In the genomic region with DNA sequence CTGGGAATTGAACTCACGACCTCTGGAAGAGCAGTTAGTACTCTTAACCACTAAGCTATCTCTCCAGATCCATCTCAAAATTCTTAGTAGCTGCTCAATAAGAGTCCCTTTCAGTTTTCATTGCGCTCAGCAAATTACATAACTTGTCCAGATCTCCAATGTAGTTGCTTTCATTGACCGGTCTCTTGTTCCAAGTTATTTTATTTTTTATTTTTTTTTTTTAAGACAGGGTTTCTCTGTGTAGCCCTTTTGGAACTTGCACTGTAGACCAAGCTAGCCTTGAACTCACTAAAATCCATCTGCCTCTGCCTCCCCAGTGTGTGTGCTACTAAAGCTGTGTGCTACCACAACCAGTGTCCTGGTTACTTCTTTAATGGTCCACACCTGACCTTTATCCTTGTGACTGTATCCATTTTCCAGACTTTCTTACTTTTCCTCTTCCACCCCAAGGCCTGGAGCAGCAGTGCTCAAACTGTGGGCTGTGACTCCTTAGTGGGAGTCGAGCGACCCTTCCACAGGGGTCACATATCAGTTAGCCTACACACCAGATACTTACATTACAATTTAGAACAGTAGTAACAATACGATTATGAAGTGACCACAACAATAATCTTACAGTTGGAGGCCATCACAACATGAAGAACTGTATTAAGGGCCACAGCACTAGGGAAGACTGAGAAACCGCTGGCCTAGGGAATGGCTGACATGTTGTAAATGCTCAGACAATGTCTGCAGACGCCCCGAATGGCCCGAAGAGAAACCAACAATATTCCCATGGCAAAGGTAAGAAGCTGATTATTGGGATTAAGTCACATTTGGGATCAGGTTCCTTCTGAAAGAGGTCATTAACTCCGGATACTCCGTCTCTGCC, we compare ENCODE assay signal across 13 mouse cellular contexts.
DNase-seq lines count a peak whose midpoint lies in the region; ATAC-seq and TF ChIP-seq lines count a peak whose summit lies in the region.
"Had no signal": no experiment of that assay in that cellular context is flagged by ENCODE, and none has a peak within 500 bp of the region (broad histone marks: within the 10 kb centered on the region; RNA-seq: fewer than 3 reads in every experiment).

No protein-coding gene starts in this region.

- peak overlapping the region; percentile 51 for H3K9ac ChIP-seq in forebrain, embryonic 14.5 days (ENCODE audit: low read length)
- H3K9ac ChIP-seq: lung, embryonic 15.5 days had no signal

- peaks cover 13% of the 10 kb centered on the region; the same call in 1 of the 2 replicates for H3K4me1 ChIP-seq in E14TG2a.4 (replicated peaks; ENCODE audit: low read depth, low read length)
- H3K4me1 ChIP-seq in forebrain, embryonic 14.5 days (ENCODE audit: control insufficient read depth, insufficient read depth, low read length): no peaks in the 10 kb centered on the region
- H3K4me1 ChIP-seq in midbrain, embryonic 10.5 days: peaks cover 17% of the 10 kb centered on the region
- H3K4me1 ChIP-seq: lung, embryonic 15.5 days; megakaryocyte, embryonic 14.5 days had no signal

- peaks cover 19% of the 10 kb centered on the region for H3K27me3 ChIP-seq in E14TG2a.4 (ENCODE audit: insufficient read depth, low read length)
- no peaks in the 10 kb centered on the region for H3K27me3 ChIP-seq in forebrain, embryonic 14.5 days (replicated peaks; ENCODE audit: control insufficient read depth, insufficient read depth, low read length)
- peaks cover 72% of the 10 kb centered on the region for H3K27me3 ChIP-seq in midbrain, embryonic 10.5 days (ENCODE audit: low read depth, poor library complexity, severe bottlenecking)
- H3K27me3 ChIP-seq: lung, embryonic 15.5 days had no signal

- no peaks in the 10 kb centered on the region for H3K36me3 ChIP-seq in E14TG2a.4 (ENCODE audit: insufficient read depth, low read length)
- H3K36me3 ChIP-seq in forebrain, embryonic 14.5 days (ENCODE audit: control insufficient read depth, insufficient read depth, low read length): no peaks in the 10 kb centered on the region
- no peaks in the 10 kb centered on the region for H3K36me3 ChIP-seq in midbrain, embryonic 10.5 days
- H3K36me3 ChIP-seq: heart, embryonic 10.5 days; lung, embryonic 15.5 days had no signal

- peaks cover 9% of the 10 kb centered on the region for H3K9me3 ChIP-seq in E14TG2a.4 (ENCODE audit: low read length)
- H3K9me3 ChIP-seq in forebrain, embryonic 14.5 days (replicated peaks; ENCODE audit: control insufficient read depth, low read length): no peaks in the 10 kb centered on the region
- H3K9me3 ChIP-seq in midbrain, embryonic 10.5 days (replicated peaks): peaks cover 11% of the 10 kb centered on the region; the same call in 1 of the 2 replicates
- H3K9me3 ChIP-seq: heart, embryonic 10.5 days; lung, embryonic 15.5 days had no signal

- DNase-seq in frontal cortex, adult 2 months (ENCODE audit: extremely low spot score in 1 of 2, low spot score in 1 of 2): no peak
- DNase-seq in forebrain, embryonic 14.5 days (ENCODE audit: low spot score): no peak
- DNase-seq in midbrain, embryonic 10.5 days (ENCODE audit: low spot score): no peak
- DNase-seq in gastrocnemius, adult 18-20 months (ENCODE audit: low spot score): no peak
- no peak for DNase-seq in cerebellum, adult 11-12 months
- no peak for DNase-seq in Muller cell, postnatal 12 days (ENCODE audit: inconsistent ontology term)
- DNase-seq: heart, postnatal 4 days; liver had no signal

- H3K4me3 ChIP-seq in E14TG2a.4 (replicated peaks; ENCODE audit: low read length): peak overlapping the region; percentile 43; the same call in 1 of the 2 replicates
- H3K4me3 ChIP-seq in forebrain, embryonic 14.5 days (ENCODE audit: low read depth, low read length): peak overlapping the region; percentile 25
- H3K4me3 ChIP-seq in midbrain, embryonic 10.5 days: peak overlapping the region; percentile 42
- H3K4me3 ChIP-seq: heart, embryonic 10.5 days; lung, embryonic 15.5 days; megakaryocyte, embryonic 14.5 days had no signal

- H3K27ac ChIP-seq in forebrain, embryonic 14.5 days (ENCODE audit: low read depth, low read length): 0 out of 2 replicates have a peak overlapping the region, but pooled peaks have one; percentile 35
- peak overlapping the region; percentile 68; the same call in 1 of the 2 replicates for H3K27ac ChIP-seq in midbrain, embryonic 10.5 days (replicated peaks)
- H3K27ac ChIP-seq: heart, embryonic 10.5 days; lung, embryonic 15.5 days had no signal

- TF ChIP-seq CTCF in E14TG2a.4 (conservative IDR thresholded peaks at IDR 0.05; ENCODE audit: low read length): no peak

- H3K4me2 ChIP-seq in forebrain, embryonic 14.5 days (ENCODE audit: low read length): peak overlapping the region; percentile 51
- H3K4me2 ChIP-seq: lung, embryonic 15.5 days had no signal

- peak; percentile 44; the same call in 1 of the 2 replicates for ATAC-seq in frontal cortex, adult (ENCODE audit: low TSS enrichment)
- ATAC-seq in forebrain, embryonic 14.5 days: peak; percentile 26; the same call in 1 of the 2 replicates

- 46% methylated on average over 12 of the region's 12 CpGs for WGBS in forebrain, embryonic 14.5 days
- 60% methylated on average over 12 of the region's 12 CpGs for WGBS in midbrain, embryonic 10.5 days
